Mouse (Mus musculus) C2C12 (cell line): ENCODE data around the gene Nrxn1. TPM values are rescaled to one million over a fixed set of nuclear protein-coding genes. Genes with fewer than 3 reads are reported as not detected.

Source experiments
- H3K27me3 ChIP-seq: one replicate; pipeline ENCODE4 v1.6.1; 2011; ENCODE audit not compliant: control insufficient read depth, insufficient read depth, insufficient read length
- H3K36me3 ChIP-seq: one replicate; pipeline ENCODE4 v1.6.1; 2011; ENCODE audit not compliant: control insufficient read depth, insufficient read depth
- H3K4me3 ChIP-seq: one replicate; pipeline ENCODE4 v1.5.1; 2011; ENCODE audit warnings: mild to moderate bottlenecking, control low read depth; ENCODE audit not compliant: poor library complexity, insufficient read depth, severe bottlenecking
- H3K79me2 ChIP-seq: one replicate; pipeline ENCODE4 v1.6.1; 2011; ENCODE audit not compliant: control insufficient read depth, insufficient read depth
- H3K79me3 ChIP-seq: one replicate; pipeline ENCODE4 v1.6.1; 2011; ENCODE audit warnings: low read depth, control low read depth
- H3ac ChIP-seq: one replicate; pipeline ENCODE3; 2011; ENCODE audit warnings: low read depth; ENCODE audit not compliant: control insufficient read depth, insufficient read length
- CEBPB ChIP-seq: IDR thresholded peaks from one replicate; pipeline ENCODE4 v1.6.1; 2011; ENCODE audit warnings: low read depth, mild to moderate bottlenecking, control low read depth, moderate library complexity
- CTCF ChIP-seq: IDR thresholded peaks from one replicate; pipeline ENCODE4 v1.5.1; 2011; ENCODE audit not compliant: control insufficient read depth, insufficient read depth, insufficient read length
- FOSL1 ChIP-seq: IDR thresholded peaks from one replicate; pipeline ENCODE4 v1.8.0; 2011; ENCODE audit warnings: mild to moderate bottlenecking, low read length; ENCODE audit not compliant: poor library complexity, insufficient read depth, severe bottlenecking
- MAX ChIP-seq: IDR thresholded peaks from one replicate; pipeline ENCODE4 v1.6.1; 2011; ENCODE audit warnings: mild to moderate bottlenecking, control low read depth
- MYOD1 ChIP-seq: IDR thresholded peaks from one replicate; pipeline ENCODE4 v1.6.1; 2011; ENCODE audit warnings: low read depth; ENCODE audit not compliant: control insufficient read depth, insufficient read length
- MYOG ChIP-seq: IDR thresholded peaks from one replicate; pipeline ENCODE4 v1.6.1; 2011; ENCODE audit not compliant: control insufficient read depth, insufficient read length; ENCODE audit errors: extremely low read depth
- USF1 ChIP-seq: IDR thresholded peaks from one replicate; pipeline ENCODE4 v1.6.1; 2011; ENCODE audit warnings: low read depth, mild to moderate bottlenecking, control low read depth, moderate library complexity
- polyA plus RNA-seq: library from polyadenylated mRNA; unstranded; fragments of >200 nt; fragmentation: generic; extraction: Trizol; gene quantifications from one replicate; pipeline ENCODE4 v1.2.1, GENCODE M21; 2012; ENCODE audit warnings: missing spikeins

The Nrxn1 gene
- polyA plus RNA-seq, 1 experiment = 0.22 TPM

DNA sequence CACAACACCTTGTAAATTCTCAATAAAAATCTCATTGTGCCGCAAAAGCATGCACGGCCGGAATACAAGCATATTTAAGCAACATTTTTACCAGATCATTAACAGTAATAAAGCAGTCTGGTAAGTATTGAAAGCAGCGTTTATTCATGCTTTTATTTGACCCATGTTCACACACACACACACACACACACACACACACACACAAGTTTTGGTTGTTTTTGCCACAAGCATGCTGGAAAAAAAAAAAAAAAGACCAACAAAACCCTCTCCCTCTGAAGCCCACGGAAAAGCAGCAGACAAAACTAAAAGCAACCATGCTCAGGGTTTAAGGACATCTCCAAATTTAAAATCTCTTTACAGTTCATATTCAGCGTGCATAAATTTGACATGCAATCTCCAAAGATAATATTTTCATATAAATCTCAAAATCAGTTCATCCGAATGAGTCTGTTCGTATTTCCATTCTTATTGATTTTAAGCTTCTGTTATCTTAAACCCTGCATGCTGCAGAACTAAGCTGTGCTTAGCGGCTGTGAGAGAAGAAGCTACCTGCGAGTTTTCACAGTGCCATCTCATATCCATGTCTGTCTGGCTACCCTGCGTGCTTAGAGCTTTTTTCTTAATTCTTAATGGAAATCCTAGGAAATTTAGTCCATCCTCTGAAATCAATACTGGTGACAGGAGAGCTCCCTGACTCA, 1005.1 kb downstream of the Nrxn1 start:
- no peaks in the 10 kb centered on the region for H3K36me3 ChIP-seq
- H3ac ChIP-seq = no peak overlapping the region
- no peaks in the 10 kb centered on the region for H3K27me3 ChIP-seq
- H3K79me2 ChIP-seq = no peaks in the 10 kb centered on the region
- H3K4me3 ChIP-seq = no peak overlapping the region
- TF ChIP-seq MYOG = no peak
- no peak for TF ChIP-seq MAX
- no peak for TF ChIP-seq CTCF
- TF ChIP-seq FOSL1 = no peak
- TF ChIP-seq CEBPB = no peak
- no peak for TF ChIP-seq MYOD1
- no peak for TF ChIP-seq USF1
- H3K79me3 ChIP-seq = no peaks in the 10 kb centered on the region

- TF ChIP-seq MYOG = no peak
- TF ChIP-seq CEBPB = no peak
- TF ChIP-seq FOSL1 = no peak
- no peak for TF ChIP-seq MAX
- no peak for TF ChIP-seq USF1
- TF ChIP-seq MYOD1 = no peak
- no peak for TF ChIP-seq CTCF
- no peaks in the 10 kb centered on the region for H3K79me2 ChIP-seq
- no peaks in the 10 kb centered on the region for H3K27me3 ChIP-seq
- no peaks in the 10 kb centered on the region for H3K36me3 ChIP-seq
- H3K4me3 ChIP-seq = no peak overlapping the region
- no peaks in the 10 kb centered on the region for H3K79me3 ChIP-seq
- no peak overlapping the region for H3ac ChIP-seq
Observed at GRCm38 (mm10) chr17:90086826-90087225, 1006.0 kb downstream of the Nrxn1 start.

DNA sequence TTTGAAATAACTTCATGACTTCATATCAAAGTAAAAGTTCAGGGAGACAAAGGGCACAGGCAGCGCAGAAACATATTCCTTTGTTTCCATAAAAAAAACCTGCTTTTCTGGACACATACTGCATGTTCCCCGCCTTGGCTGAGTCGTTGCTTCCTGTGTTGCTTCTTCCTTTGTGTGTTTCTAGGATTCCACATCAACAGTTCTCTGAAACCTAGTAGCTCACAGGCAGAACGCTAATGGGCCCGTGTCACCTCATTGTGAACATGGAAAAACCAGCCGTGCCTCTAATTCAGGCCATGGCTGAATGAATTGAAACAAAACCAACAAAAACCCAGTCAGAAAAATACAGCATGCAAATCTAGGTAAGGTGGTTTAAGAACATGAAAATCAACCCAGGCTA, 1013.9 kb downstream of the Nrxn1 start:
- no peak overlapping the region for H3ac ChIP-seq
- TF ChIP-seq USF1 = no peak
- TF ChIP-seq CEBPB = no peak
- TF ChIP-seq CTCF = no peak
- TF ChIP-seq MYOG = no peak
- no peak for TF ChIP-seq FOSL1
- TF ChIP-seq MYOD1 = no peak
- TF ChIP-seq MAX = no peak
- no peaks in the 10 kb centered on the region for H3K36me3 ChIP-seq

DNA sequence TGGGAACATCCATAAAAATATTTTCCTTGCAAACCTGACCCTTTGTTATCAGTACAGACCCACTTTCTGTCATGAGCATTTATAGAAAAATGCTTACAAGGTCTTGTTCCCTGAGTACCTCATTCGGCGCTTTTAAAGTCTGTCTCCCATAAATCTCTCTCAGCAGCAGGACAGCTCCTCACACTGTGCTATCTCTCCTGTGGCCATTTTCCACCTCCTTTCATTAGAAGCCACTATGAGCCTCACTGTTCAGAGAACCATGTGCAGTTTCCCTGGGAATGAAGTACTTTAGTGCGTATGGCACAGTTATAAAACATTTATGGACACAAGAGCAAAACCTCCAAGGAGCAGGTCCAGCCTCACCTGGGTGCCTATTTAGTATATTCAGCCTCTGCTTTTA, 1014.4 kb downstream of the Nrxn1 start:
- TF ChIP-seq MAX (no peak), USF1 (no peak), CEBPB (no peak), MYOG (no peak), MYOD1 (no peak), CTCF (no peak), FOSL1 (no peak)
- no peaks in the 10 kb centered on the region for H3K79me2 ChIP-seq
- no peak overlapping the region for H3ac ChIP-seq
- no peak overlapping the region for H3K4me3 ChIP-seq
- no peaks in the 10 kb centered on the region for H3K79me3 ChIP-seq
- H3K36me3 ChIP-seq = no peaks in the 10 kb centered on the region
- no peaks in the 10 kb centered on the region for H3K27me3 ChIP-seq

More for the DNA sequence above, 1013.9 kb downstream of the Nrxn1 start:
- Histone ChIP-seq H3K4me3 (no peak overlapping the region), H3K79me3 (no peaks in the 10 kb centered on the region), H3K79me2 (no peaks in the 10 kb centered on the region), H3K27me3 (no peaks in the 10 kb centered on the region)

- no peak for TF ChIP-seq CEBPB
- TF ChIP-seq CTCF = no peak
- TF ChIP-seq MYOG = no peak
- TF ChIP-seq FOSL1 = no peak
- no peak for TF ChIP-seq MAX
- TF ChIP-seq MYOD1 = no peak
- TF ChIP-seq USF1 = no peak
- Histone ChIP-seq H3K79me3 (no peaks in the 10 kb centered on the region), H3K36me3 (no peaks in the 10 kb centered on the region), H3ac (no peak overlapping the region), H3K27me3 (no peaks in the 10 kb centered on the region), H3K4me3 (no peak overlapping the region), H3K79me2 (no peaks in the 10 kb centered on the region)
Observed at GRCm38 (mm10) chr17:90062866-90063265, 1030.0 kb downstream of the Nrxn1 start.

GRCm38 (mm10) chr17:90060872-90061271, 1032.0 kb downstream of the Nrxn1 start:
- Histone ChIP-seq H3K36me3 (no peaks in the 10 kb centered on the region), H3K27me3 (no peaks in the 10 kb centered on the region), H3ac (no peak overlapping the region), H3K4me3 (no peak overlapping the region), H3K79me3 (no peaks in the 10 kb centered on the region), H3K79me2 (no peaks in the 10 kb centered on the region)
- TF ChIP-seq FOSL1 (no peak), CEBPB (no peak), MAX (no peak), CTCF (no peak), MYOD1 (no peak), MYOG (no peak), USF1 (no peak)
